Mouse (Mus musculus) spleen, postnatal 36 days (tissue): ENCODE results near the gene Limd2.
"Not testable (repeated sequence)": the region's sequence is repeated elsewhere in the genome, so short reads cannot be mapped to it uniquely, and the experiment has no call there.

Source experiments
- DNase-seq, 2 experiments: peaks; one replicate each; pipeline ENCODE4 v3.0.0; 2022; ENCODE audit warnings: low spot score in 2 of 2, mixed read lengths in 1 of 2

Gene Limd2

GRCm38 (mm10) chr11:106160841-106161721, at the start of gene Limd2, which contains the start of gene Gm10840:
Gene Limd2, minus strand, starts transcription at chr11:106160860.
Gene Gm10840, plus strand, starts transcription at chr11:106160850.
- DNase-seq = peak; percentile 66 to 69

- peak; percentile 46 for DNase-seq
Measured at GRCm38 (mm10) chr11:106202123-106202465, 41.4 kb upstream of the Limd2 start, which contains the start of gene Strada. Gene Strada, minus strand, starts transcription at chr11:106202168.

GRCm38 (mm10) chr11:106201337-106202122, 40.9 kb upstream of the Limd2 start:
- no peak for DNase-seq

GRCm38 (mm10) chr11:106200756-106201155, 40.1 kb upstream of the Limd2 start:
- DNase-seq = no peak

- not testable (repeated sequence) for DNase-seq
Measured at GRCm38 (mm10) chr11:106199997-106200396, 39.3 kb upstream of the Limd2 start.

- no peak for DNase-seq
Measured at GRCm38 (mm10) chr11:106198277-106198676, 37.6 kb upstream of the Limd2 start.

- no peak for DNase-seq
Measured at GRCm38 (mm10) chr11:106195341-106195740, 34.7 kb upstream of the Limd2 start.

- no peak for DNase-seq
Measured at GRCm38 (mm10) chr11:106194891-106195290, 34.2 kb upstream of the Limd2 start.

- no peak for DNase-seq
Measured at GRCm38 (mm10) chr11:106194155-106194541, 33.5 kb upstream of the Limd2 start.

GRCm38 (mm10) chr11:106193371-106194154, 32.9 kb upstream of the Limd2 start:
- peak; percentile 97 for DNase-seq

GRCm38 (mm10) chr11:106192657-106193370, 32.2 kb upstream of the Limd2 start:
- DNase-seq = peak in 1 of 2 experiments; percentile 43

GRCm38 (mm10) chr11:106192241-106192640, 31.6 kb upstream of the Limd2 start:
- DNase-seq = no peak

GRCm38 (mm10) chr11:106191716-106192115, 31.1 kb upstream of the Limd2 start:
- DNase-seq = no peak

- DNase-seq = no peak
Measured at GRCm38 (mm10) chr11:106187326-106187725, 26.7 kb upstream of the Limd2 start.

- peak; percentile 46 to 49 for DNase-seq
Measured at GRCm38 (mm10) chr11:106180449-106180801, 19.8 kb upstream of the Limd2 start.

GRCm38 (mm10) chr11:106179711-106180448, 19.2 kb upstream of the Limd2 start:
- DNase-seq = no peak

GRCm38 (mm10) chr11:106178036-106178782, 17.5 kb upstream of the Limd2 start:
- DNase-seq = no peak

- no peak for DNase-seq
Measured at GRCm38 (mm10) chr11:106176372-106176771, 15.7 kb upstream of the Limd2 start.

GRCm38 (mm10) chr11:106175081-106175480, 14.4 kb upstream of the Limd2 start:
- no peak for DNase-seq

GRCm38 (mm10) chr11:106174372-106174771, 13.7 kb upstream of the Limd2 start:
- DNase-seq = no peak
